Mouse (Mus musculus) liver, embryonic 14 days (tissue): ENCODE measurements around the gene Catsperb. TPM values are rescaled to one million over a fixed set of nuclear protein-coding genes. Genes with fewer than 3 reads are reported as not detected.

Experiments
- polyA plus RNA-seq: library from polyadenylated mRNA; depleted of rRNA; stranded (reverse); fragments of >200 nt; gene quantifications from 2 replicates; pipeline ENCODE4 v1.2.3, GENCODE M21; 2012; rRNA removed

The Catsperb gene
- not detected in 2 replicates for polyA plus RNA-seq

GRCm38 (mm10) chr12:101404353-101404752 lies at the start of gene Catsperb:
TSS of gene Catsperb (plus strand) at chr12:101404653.

